Mouse (Mus musculus): Measurements from ENCODE around the gene Susd3.
A peak's percentile ranks its signal among the peaks of the same experiment; 100 is the strongest.

Susd3 gene

GRCm38 (mm10) chr13:49246011-49246410 lies 2.5 kb downstream of the Susd3 start:
- no peak for DNase-seq

GRCm38 (mm10) chr13:49245251-49245650 lies 3.3 kb downstream of the Susd3 start:
- DNase-seq, result no peak

GRCm38 (mm10) chr13:49243492-49243891 lies 5.0 kb downstream of the Susd3 start:
- DNase-seq, result no peak

GRCm38 (mm10) chr13:49242321-49243065 lies 6.0 kb downstream of the Susd3 start:
- no peak for DNase-seq

GRCm38 (mm10) chr13:49238737-49239136 lies 9.8 kb downstream of the Susd3 start:
- no peak for DNase-seq

GRCm38 (mm10) chr13:49237617-49238016 lies 10.9 kb downstream of the Susd3 start:
- DNase-seq, result no peak

- no peak for DNase-seq
Measured at GRCm38 (mm10) chr13:49234711-49235110, 13.8 kb downstream of the Susd3 start.

GRCm38 (mm10) chr13:49233792-49234572 lies 14.5 kb downstream of the Susd3 start:
- no peak for DNase-seq

- DNase-seq, result no peak
Measured at GRCm38 (mm10) chr13:49225633-49226032, 22.9 kb downstream of the Susd3 start.

- DNase-seq, result no peak
Measured at GRCm38 (mm10) chr13:49225159-49225558, 23.3 kb downstream of the Susd3 start.

GRCm38 (mm10) chr13:49224729-49225128 lies 23.8 kb downstream of the Susd3 start:
- DNase-seq, result no peak

GRCm38 (mm10) chr13:49224314-49224713 lies 24.2 kb downstream of the Susd3 start:
- DNase-seq, result peak; percentile 44 to 55

- DNase-seq, result no peak
Measured at GRCm38 (mm10) chr13:49220912-49221311, 27.6 kb downstream of the Susd3 start.

- DNase-seq, result no peak
Measured at GRCm38 (mm10) chr13:49219367-49219766, 29.1 kb downstream of the Susd3 start.

GRCm38 (mm10) chr13:49218651-49219050 lies 29.9 kb downstream of the Susd3 start:
- DNase-seq, result no peak

GRCm38 (mm10) chr13:49216808-49217561 lies 31.5 kb downstream of the Susd3 start:
- DNase-seq, result peak in 1 of 2 experiments; percentile 10

- no peak for DNase-seq
Measured at GRCm38 (mm10) chr13:49216220-49216552, 32.3 kb downstream of the Susd3 start.

GRCm38 (mm10) chr13:49215504-49216219 lies 32.8 kb downstream of the Susd3 start, which contains the start of gene Card19:
Gene Card19, minus strand, starts transcription at chr13:49216037.
- peak; percentile 90 for DNase-seq

- no peak for DNase-seq
Measured at GRCm38 (mm10) chr13:49215128-49215503, 33.4 kb downstream of the Susd3 start.

GRCm38 (mm10) chr13:49214454-49214853 lies 34.1 kb downstream of the Susd3 start:
- peak; percentile 40 to 51 for DNase-seq

GRCm38 (mm10) chr13:49213531-49213932 lies 35.0 kb downstream of the Susd3 start:
- peak; percentile 72 to 75 for DNase-seq

GRCm38 (mm10) chr13:49212711-49213500 lies 35.6 kb downstream of the Susd3 start:
- peak in 1 of 2 experiments; percentile 31 for DNase-seq

All from cerebellum, postnatal 14 days (tissue).